Mouse (Mus musculus) activated CD4-positive, CD25-positive, alpha-beta regulatory T cell, adult 9 weeks (primary cell): ENCODE measurements around the gene Spin2f. TPM values are rescaled to one million over a fixed set of nuclear protein-coding genes. Genes with fewer than 3 reads are reported as not detected.

Experiments
- polyA plus RNA-seq: library from polyadenylated mRNA; unstranded; fragments of 100-300 nt; shearing (Covaris generic); gene quantifications from one replicate; pipeline ENCODE4 v1.2.1, GENCODE M21; 2017

Gene Spin2f
- polyA plus RNA-seq = not detected

GRCm38 (mm10) chrX:31253594-31253993 lies at the start of gene Spin2f:
TSS of gene Spin2f (plus strand) at chrX:31253894.

Other genes with a start within 250 kb of the Spin2f start
- gene Btbd35f29, start 136.2 kb upstream of the Spin2f start, polyA plus RNA-seq = not detected
- not detected for gene Btbd35f26, start 82.6 kb downstream of the Spin2f start, polyA plus RNA-seq
- gene Btbd35f19, start 130.0 kb downstream of the Spin2f start, polyA plus RNA-seq = not detected